Mouse (Mus musculus) ES-E14 (cell line): ENCODE results near the gene Mog. TPM values are rescaled to one million over a fixed set of nuclear protein-coding genes. Genes with fewer than 3 reads are reported as not detected.
"Not testable (repeated sequence)": the region's sequence is repeated elsewhere in the genome, so short reads cannot be mapped to it uniquely, and the experiment has no call there.

Source experiments
- DNase-seq: peaks from one replicate; pipeline ENCODE4 v3.0.0-alpha.2; 2013; ENCODE audit warnings: low read depth, low spot score
- H3K27ac ChIP-seq: 2 replicates; pipeline ENCODE4 v1.5.1; 2012; ENCODE audit warnings: low read depth, mild to moderate bottlenecking, low read length, moderate library complexity, mixed read lengths; ENCODE audit not compliant: poor library complexity, insufficient read depth, severe bottlenecking
- H3K36me3 ChIP-seq: 2 replicates; pipeline ENCODE4 v1.6.1; 2012; ENCODE audit warnings: mild to moderate bottlenecking, low read length, moderate library complexity, mixed read lengths; ENCODE audit not compliant: control insufficient read depth, poor library complexity, insufficient read depth, severe bottlenecking
- H3K4me1 ChIP-seq, 2 experiments: fragments of 150-350 bp in 1 of 2; sonication (generic) in 1 of 2; 2 replicates each; pipeline ENCODE4 v1.6.1; 2012; ENCODE audit warnings: low read length in 2 of 2, mild to moderate bottlenecking in 1 of 2, mixed read lengths in 1 of 2; ENCODE audit not compliant: control insufficient read depth in 2 of 2, insufficient read depth in 2 of 2, poor library complexity in 1 of 2
- H3K4me3 ChIP-seq, 2 experiments: fragments of 150-350 bp in 1 of 2; sonication (generic) in 1 of 2; 2 replicates each; pipeline ENCODE4 v1.5.1; 2012; ENCODE audit warnings: low read length in 2 of 2, low read depth in 1 of 2, mild to moderate bottlenecking in 1 of 2, mixed read lengths in 1 of 2; ENCODE audit not compliant: insufficient read depth in 1 of 2, poor library complexity in 1 of 2, severe bottlenecking in 1 of 2
- H3K9ac ChIP-seq: 2 replicates; pipeline ENCODE4 v1.6.1; 2012; ENCODE audit warnings: low read depth, mild to moderate bottlenecking, low read length, mixed read lengths; ENCODE audit not compliant: poor library complexity, insufficient read depth, severe bottlenecking
- H3K9me3 ChIP-seq: fragments of 150-350 bp; sonication (generic); 2 replicates; pipeline ENCODE4 v1.6.1; 2012; ENCODE audit warnings: low read depth, mild to moderate bottlenecking, low read length; ENCODE audit not compliant: control insufficient read depth, insufficient read depth
- CHD2 ChIP-seq: IDR thresholded peaks from 2 replicates; pipeline ENCODE4 v1.6.1; 2014; ENCODE audit warnings: mild to moderate bottlenecking, low read depth, low read length, inconsistent platforms
- HCFC1 ChIP-seq: IDR thresholded peaks from 2 replicates; pipeline ENCODE4 v1.6.1; 2012; ENCODE audit warnings: low read length, inconsistent platforms, borderline replicate concordance; ENCODE audit not compliant: insufficient read depth
- MAFK ChIP-seq: IDR thresholded peaks from 2 replicates; pipeline ENCODE4 v1.6.1; 2014; ENCODE audit warnings: mild to moderate bottlenecking, low read depth, low read length, inconsistent platforms; ENCODE audit not compliant: insufficient read depth
- ZC3H11A ChIP-seq: IDR thresholded peaks from 2 replicates; pipeline ENCODE4 v1.6.1; 2012; ENCODE audit warnings: low read depth, mild to moderate bottlenecking, inconsistent platforms, low read length, borderline replicate concordance
- ZNF384 ChIP-seq: IDR thresholded peaks from 2 replicates; pipeline ENCODE4 v1.6.1; 2012; ENCODE audit warnings: low read depth, low read length, inconsistent platforms
- in situ Hi-C, 2 experiments: fragments of 600-800 bp; cut with MboI; formaldehyde crosslinking; loops; one replicate each; pipeline ENCODE4 v1.15.1; 2025; ENCODE audit warnings: low sequenced_read_pairs in 2 of 2, inconsistent platforms in 1 of 2; ENCODE audit not compliant: unreplicated experiment in 2 of 2
- total RNA-seq: library from RNA; depleted of rRNA; stranded (reverse); fragments of 300-350 nt; gene quantifications from 2 replicates; pipeline ENCODE4 v1.2.3, GENCODE M21; 2012

The Mog gene
- total RNA-seq, 1 experiment, result 0.62 TPM

GRCm38 (mm10) chr17:36995448-36995847 is 27.8 kb downstream of the Mog start:
- Histone ChIP-seq H3K9me3 (no peaks in the 10 kb centered on the region), H3K4me3 (no peak overlapping the region), H3K9ac (no peak overlapping the region; the same call in 1 of the 2 replicates), H3K27ac (peak overlapping the region; percentile 96; the same call in 1 of the 2 replicates), H3K4me1 (peaks cover 18 to 25% of the 10 kb centered on the region in 2 experiments), H3K36me3 (no peaks in the 10 kb centered on the region)
- no peak for TF ChIP-seq ZC3H11A
- in situ Hi-C loops, result no loop called here
- DNase-seq, result peak; percentile 88

GRCm38 (mm10) chr17:36994528-36994927 is 28.7 kb downstream of the Mog start:
- H3K36me3 ChIP-seq, result no peaks in the 10 kb centered on the region
- no peak for DNase-seq
- in situ Hi-C loops, result no loop called here
- H3K9me3 ChIP-seq, result no peaks in the 10 kb centered on the region
- H3K4me3 ChIP-seq, result no peak overlapping the region; a peak in 1 of 4 replicates
- peak overlapping the region; percentile 75; the same call in 1 of the 2 replicates for H3K9ac ChIP-seq
- H3K4me1 ChIP-seq, result peaks cover 18 to 27% of the 10 kb centered on the region in 2 experiments
- TF ChIP-seq ZNF384 (no peak), MAFK (no peak), ZC3H11A (no peak), HCFC1 (no peak), CHD2 (no peak)
- H3K27ac ChIP-seq, result peak overlapping the region; percentile 96

- Histone ChIP-seq H3K9me3 (no peaks in the 10 kb centered on the region), H3K4me3 (peak overlapping the region in 1 of 2 experiments; percentile 53; a peak in 2 of 4 replicates), H3K4me1 (peaks cover 17 to 26% of the 10 kb centered on the region in 2 experiments), H3K36me3 (no peaks in the 10 kb centered on the region), H3K9ac (peak overlapping the region; percentile 75; the same call in 1 of the 2 replicates), H3K27ac (peak overlapping the region; percentile 96; the same call in 1 of the 2 replicates)
- in situ Hi-C loops, result no loop called here
- no peak for TF ChIP-seq CHD2
- TF ChIP-seq MAFK, result no peak
- TF ChIP-seq HCFC1, result no peak
- no peak for TF ChIP-seq ZNF384
- no peak for TF ChIP-seq ZC3H11A
- no peak for DNase-seq
Observed at GRCm38 (mm10) chr17:36993770-36994325, 29.4 kb downstream of the Mog start.

GRCm38 (mm10) chr17:36992336-36993104 is 30.7 kb downstream of the Mog start:
- H3K9ac ChIP-seq, result no peak overlapping the region; the same call in 1 of the 2 replicates
- in situ Hi-C loops, result no loop called here

GRCm38 (mm10) chr17:36990630-36991029 is 32.6 kb downstream of the Mog start:
- H3K9ac ChIP-seq, in situ Hi-C loops, H3K4me3 ChIP-seq, H3K36me3 ChIP-seq, H3K27ac ChIP-seq, DNase-seq, H3K9me3 ChIP-seq: not testable (repeated sequence)
- peaks cover 14 to 22% of the 10 kb centered on the region in 2 experiments for H3K4me1 ChIP-seq

More at GRCm38 (mm10) chr17:36992336-36993104, 30.7 kb downstream of the Mog start:
- Histone ChIP-seq H3K36me3 (no peaks in the 10 kb centered on the region; the same call in 1 of the 2 replicates), H3K4me1 (peaks cover 19 to 24% of the 10 kb centered on the region in 2 experiments), H3K9me3 (no peaks in the 10 kb centered on the region), H3K4me3 (no peak overlapping the region), H3K27ac (peak overlapping the region; percentile 12; the same call in 1 of the 2 replicates)
- no peak for DNase-seq
- TF ChIP-seq ZC3H11A, result no peak
- no peak for TF ChIP-seq ZNF384
- TF ChIP-seq MAFK, result no peak
